Mouse (Mus musculus) stomach, embryonic 15.5 days (tissue): Measurements from ENCODE around the gene Pde8b. TPM values are rescaled to one million over a fixed set of nuclear protein-coding genes. Genes with fewer than 3 reads are reported as not detected.
"Not testable (repeated sequence)": the region's sequence is repeated elsewhere in the genome, so short reads cannot be mapped to it uniquely, and the experiment has no call there.

Experiments used
- ATAC-seq: fragments of 200-750 bp; cut with Nextera tagmentation; 2 replicates; pipeline ENCODE4 v1.8.0; 2017; ENCODE audit warnings: low read depth, moderate number of reproducible peaks, moderate TSS enrichment; ENCODE audit not compliant: insufficient read depth, low FRiP score
- H3K27ac ChIP-seq: fragments of 300-500 bp; sonication (generic); 2 replicates; pipeline ENCODE4 v1.5.1; 2015; ENCODE audit warnings: mild to moderate bottlenecking, inconsistent platforms
- H3K27me3 ChIP-seq: fragments of 300-500 bp; sonication (generic); replicated peaks from 2 replicates; pipeline ENCODE4 v1.6.1; 2015; ENCODE audit warnings: inconsistent platforms
- H3K36me3 ChIP-seq: fragments of 300-500 bp; sonication (generic); 2 replicates; pipeline ENCODE4 v1.6.1; 2015; ENCODE audit warnings: inconsistent platforms
- H3K4me1 ChIP-seq: fragments of 300-500 bp; sonication (generic); 2 replicates; pipeline ENCODE4 v1.6.1; 2015; ENCODE audit warnings: inconsistent platforms
- H3K4me2 ChIP-seq: fragments of 300-500 bp; sonication (generic); 2 replicates; pipeline ENCODE4 v1.6.1; 2015; ENCODE audit warnings: mild to moderate bottlenecking, inconsistent platforms
- H3K4me3 ChIP-seq: fragments of 300-500 bp; sonication (generic); replicated peaks from 2 replicates; pipeline ENCODE4 v1.5.1; 2015; ENCODE audit warnings: inconsistent platforms
- H3K9ac ChIP-seq: fragments of 300-500 bp; sonication (generic); 2 replicates; pipeline ENCODE4 v1.6.1; 2015; ENCODE audit warnings: inconsistent platforms
- H3K9me3 ChIP-seq: fragments of 300-500 bp; sonication (generic); 2 replicates; pipeline ENCODE4 v1.6.1; 2016; ENCODE audit warnings: inconsistent platforms
- WGBS: fragments of 180-500 bp; shearing (Covaris S2); methylation state at CpG from one replicate; pipeline ENCODE4 v1.1.7; 2015; 5-methylcytosine and 5-hydroxymethylcytosine counted together
- polyA plus RNA-seq: library from polyadenylated mRNA; unstranded; fragments of >200 nt; fragmentation: Nextera tagmentation; extraction: Ambion mirVana; gene quantifications from 2 replicates; pipeline ENCODE4 v1.2.1, GENCODE M21; 2015

Pde8b gene
- polyA plus RNA-seq, 1 experiment from 2014 or later: 7.4 TPM

DNA sequence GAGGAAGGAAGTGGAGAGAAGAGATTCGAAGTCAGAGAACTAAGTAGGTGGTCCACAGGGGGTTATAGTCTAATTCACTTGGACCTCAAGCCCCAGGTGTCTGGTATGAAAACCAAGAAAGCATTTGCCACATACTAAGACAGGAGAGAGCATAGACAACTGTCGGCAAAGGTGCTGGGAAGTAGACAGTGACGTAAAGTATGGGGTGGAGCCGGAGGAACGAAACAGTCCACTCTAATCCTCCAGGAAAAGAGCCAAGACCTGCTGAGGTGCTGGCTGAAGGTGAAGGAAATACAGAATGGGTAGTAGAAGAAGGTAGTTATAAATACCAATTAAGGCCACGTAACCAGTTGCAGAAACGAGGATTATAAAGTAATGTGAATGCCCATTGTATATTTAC is 42.8 kb downstream of the Pde8b start:
- 63% methylated on average over 7 of the region's 7 CpGs for WGBS

DNA sequence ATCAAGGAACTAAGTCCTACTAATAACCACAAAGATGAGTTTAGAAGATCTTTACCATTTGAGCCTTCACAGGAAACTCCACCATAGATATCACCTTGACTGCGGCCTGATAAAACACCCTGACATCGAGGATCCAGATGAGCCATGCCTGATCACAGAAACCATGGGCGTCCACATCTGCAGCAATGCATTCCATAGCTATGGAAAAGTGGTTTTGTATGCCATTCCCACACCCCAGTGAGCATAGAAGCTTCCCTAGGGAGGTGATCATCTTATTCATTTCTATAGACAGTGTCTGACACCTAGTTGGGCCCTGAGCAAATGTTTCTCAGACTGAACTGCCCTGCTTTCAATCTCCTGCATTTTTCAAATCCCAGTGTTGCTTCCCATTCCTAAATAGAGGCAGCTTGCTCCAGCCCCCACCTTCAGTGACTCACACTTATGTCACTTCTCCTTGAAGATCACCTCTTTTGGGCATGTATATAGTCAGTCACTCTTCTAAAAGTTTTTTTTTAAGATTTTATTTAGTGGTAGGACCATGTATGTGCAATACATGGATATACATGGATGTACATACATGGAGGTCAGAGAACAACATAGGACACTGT is 47.9 kb downstream of the Pde8b start:
- WGBS: 85% methylated on average over 3 of the region's 3 CpGs
- no peaks in the 10 kb centered on the region for H3K27me3 ChIP-seq
- no peak overlapping the region for H3K27ac ChIP-seq
- H3K4me1 ChIP-seq: no peaks in the 10 kb centered on the region
- H3K4me2 ChIP-seq: no peak overlapping the region
- no peaks in the 10 kb centered on the region for H3K36me3 ChIP-seq
- H3K9me3 ChIP-seq: no peaks in the 10 kb centered on the region
- H3K4me3 ChIP-seq: no peak overlapping the region
- no peak overlapping the region for H3K9ac ChIP-seq
- ATAC-seq: no peak

More for the DNA sequence above, 42.8 kb downstream of the Pde8b start:
- not testable (repeated sequence) for H3K27ac ChIP-seq, H3K4me3 ChIP-seq, H3K4me1 ChIP-seq, H3K36me3 ChIP-seq, ATAC-seq, H3K9me3 ChIP-seq, H3K27me3 ChIP-seq, H3K9ac ChIP-seq, H3K4me2 ChIP-seq

DNA sequence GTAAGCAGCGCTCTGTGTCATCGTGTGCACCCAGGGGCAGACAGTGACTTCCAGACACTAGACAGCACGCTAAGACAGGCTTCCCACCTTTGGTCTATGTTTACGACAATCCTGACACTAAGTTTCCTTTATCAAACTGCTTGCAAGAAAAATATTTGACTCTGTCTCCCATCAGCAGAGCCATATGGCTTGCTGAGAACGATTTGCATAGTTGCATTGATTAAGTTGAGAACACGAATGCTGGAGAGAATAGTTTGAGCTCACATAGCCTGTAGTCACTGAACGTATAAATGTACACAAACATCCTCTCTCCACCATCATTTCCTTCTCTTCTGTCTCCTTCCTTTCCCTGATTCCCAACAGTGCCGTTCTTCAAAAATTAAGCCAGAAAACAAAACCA is 49.3 kb downstream of the Pde8b start:
- Histone ChIP-seq H3K36me3 (no peaks in the 10 kb centered on the region), H3K4me1 (no peaks in the 10 kb centered on the region), H3K4me3 (no peak overlapping the region), H3K27me3 (no peaks in the 10 kb centered on the region), H3K9me3 (no peaks in the 10 kb centered on the region), H3K4me2 (no peak overlapping the region), H3K9ac (no peak overlapping the region), H3K27ac (no peak overlapping the region)
- 71% methylated on average over 8 of the region's 8 CpGs for WGBS
- ATAC-seq: no peak

DNA sequence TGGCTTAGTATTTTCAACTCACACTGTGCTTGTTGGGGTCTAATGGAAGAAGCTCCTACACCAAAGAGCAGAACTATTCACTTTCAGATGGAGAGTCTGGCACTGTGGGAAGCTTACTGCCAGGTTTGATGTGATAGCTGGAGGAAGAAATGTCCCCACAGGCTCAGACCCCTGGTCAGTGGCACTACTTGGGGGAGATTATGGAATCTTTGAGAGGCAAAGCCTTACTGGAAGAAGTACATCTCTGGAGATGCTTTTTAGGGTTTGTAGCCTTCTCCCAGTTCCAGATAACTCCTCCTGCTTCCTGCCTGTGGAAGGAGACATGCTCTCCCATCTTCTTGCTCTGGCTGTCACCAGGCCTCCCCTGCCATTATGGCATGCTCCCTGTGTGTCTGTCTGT is 50.1 kb downstream of the Pde8b start:
- Histone ChIP-seq H3K9ac (no peak overlapping the region), H3K27ac (no peak overlapping the region), H3K4me2 (no peak overlapping the region), H3K36me3 (no peaks in the 10 kb centered on the region), H3K27me3 (no peaks in the 10 kb centered on the region), H3K4me3 (no peak overlapping the region), H3K4me1 (no peaks in the 10 kb centered on the region), H3K9me3 (no peaks in the 10 kb centered on the region)
- no peak for ATAC-seq

DNA sequence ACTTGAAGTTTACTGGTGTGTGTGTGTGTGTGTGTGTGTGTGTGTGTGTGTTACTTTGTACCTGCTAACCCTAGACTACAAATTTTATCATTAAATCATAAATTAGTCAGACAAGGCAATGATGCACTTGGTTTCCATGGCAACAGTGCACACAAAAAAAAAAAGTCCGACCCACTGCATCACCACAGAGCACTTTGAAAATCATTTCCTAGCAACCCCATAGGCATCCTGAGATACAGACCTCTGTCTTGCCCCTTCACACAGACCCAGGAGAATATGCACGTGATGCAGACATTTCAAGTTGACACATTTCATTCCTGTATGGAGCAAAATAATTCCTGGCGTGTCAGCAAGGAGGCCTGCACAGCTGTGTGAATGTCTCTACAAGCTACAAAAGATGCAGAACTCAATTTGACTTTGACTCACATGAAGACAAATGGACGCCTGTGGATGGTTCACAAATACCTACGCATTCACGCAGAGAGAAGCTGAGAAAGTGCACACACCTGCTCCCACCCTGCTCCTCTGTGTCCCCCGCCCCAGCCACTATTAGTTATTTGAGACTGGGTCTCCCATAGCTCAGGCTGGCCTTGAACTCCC is 53.9 kb downstream of the Pde8b start:
- no peak overlapping the region for H3K4me3 ChIP-seq
- H3K36me3 ChIP-seq: no peaks in the 10 kb centered on the region
- no peak overlapping the region for H3K9ac ChIP-seq
- no peak overlapping the region for H3K4me2 ChIP-seq
- no peak overlapping the region for H3K27ac ChIP-seq
- ATAC-seq: no peak
- no peaks in the 10 kb centered on the region for H3K27me3 ChIP-seq
- H3K4me1 ChIP-seq: no peaks in the 10 kb centered on the region
- H3K9me3 ChIP-seq: no peaks in the 10 kb centered on the region
- WGBS: 67% methylated on average over 7 of the region's 7 CpGs

DNA sequence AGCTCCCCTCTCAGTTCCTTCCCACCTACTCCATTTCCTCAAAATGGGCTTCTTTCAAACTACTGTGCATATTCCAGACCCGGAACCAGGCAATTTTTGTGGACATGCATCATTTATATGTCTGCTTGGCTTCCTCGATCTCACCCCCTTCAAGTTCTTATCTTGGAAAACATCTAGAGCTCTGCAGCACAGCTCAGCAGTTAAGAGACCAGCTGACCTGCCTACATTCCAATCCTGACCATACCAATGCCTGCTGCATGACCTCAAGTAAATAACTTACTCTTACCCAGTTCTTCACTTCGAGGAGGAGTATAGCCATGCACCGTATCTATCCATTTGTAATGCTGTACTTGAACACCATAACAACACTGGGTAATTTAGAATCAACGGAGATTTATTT is 58.2 kb downstream of the Pde8b start:
- Histone ChIP-seq H3K27me3 (no peaks in the 10 kb centered on the region), H3K27ac (no peak overlapping the region), H3K36me3 (no peaks in the 10 kb centered on the region), H3K9ac (no peak overlapping the region), H3K4me2 (no peak overlapping the region), H3K9me3 (no peaks in the 10 kb centered on the region), H3K4me1 (no peaks in the 10 kb centered on the region), H3K4me3 (no peak overlapping the region)
- ATAC-seq: no peak
- 67% methylated on average over 5 of the region's 5 CpGs for WGBS

DNA sequence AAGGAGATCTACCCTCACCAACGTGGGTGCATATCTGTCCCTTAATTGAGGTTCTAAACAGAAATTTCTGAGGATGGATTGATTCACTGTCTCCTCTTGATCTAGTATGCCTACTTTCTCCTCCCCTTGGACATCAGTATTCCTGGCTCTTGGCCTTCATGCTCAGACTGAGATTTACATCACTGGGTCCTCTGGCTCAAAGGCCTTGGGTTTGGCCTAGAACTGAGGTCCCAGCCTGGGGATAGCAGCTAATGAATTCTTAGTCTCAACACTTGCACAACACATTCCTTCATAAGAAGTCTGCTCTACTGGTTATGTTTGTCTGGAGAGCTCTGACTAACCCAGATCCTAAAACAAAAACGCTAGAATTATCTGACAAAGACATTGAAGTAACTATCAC is 61.0 kb downstream of the Pde8b start:
- no peaks in the 10 kb centered on the region for H3K27me3 ChIP-seq
- WGBS: 82% methylated on average over 2 of the region's 2 CpGs
- no peak overlapping the region for H3K27ac ChIP-seq
- H3K4me1 ChIP-seq: no peaks in the 10 kb centered on the region
- H3K36me3 ChIP-seq: no peaks in the 10 kb centered on the region
- H3K4me2 ChIP-seq: no peak overlapping the region
- no peak for ATAC-seq
- no peak overlapping the region for H3K9ac ChIP-seq
- H3K4me3 ChIP-seq: no peak overlapping the region
- no peaks in the 10 kb centered on the region for H3K9me3 ChIP-seq

DNA sequence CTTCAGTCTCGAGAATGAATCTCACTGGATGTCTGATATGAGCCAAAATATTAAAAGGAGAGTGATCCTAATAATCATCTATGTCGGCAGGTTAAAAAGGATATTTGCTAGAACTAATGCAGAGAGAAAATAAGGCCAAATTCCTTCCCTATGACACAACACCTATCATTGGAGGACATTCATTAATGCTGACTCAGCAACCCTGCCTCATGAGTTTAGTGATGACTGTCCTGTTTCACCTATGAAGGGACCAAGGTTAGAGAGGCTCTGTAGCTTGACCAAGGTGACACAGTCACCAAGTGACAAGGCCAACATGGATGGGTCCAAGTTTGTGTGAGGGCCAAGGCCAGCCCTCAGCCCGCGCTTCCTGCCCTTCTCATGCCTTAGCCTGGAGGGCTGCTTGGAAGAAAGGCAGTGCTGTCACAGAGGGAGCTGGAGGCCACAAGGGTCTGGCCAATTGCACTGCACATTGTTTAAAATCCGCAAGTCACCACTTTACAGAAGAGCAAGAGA is 62.9 kb downstream of the Pde8b start:
- Histone ChIP-seq H3K27ac (no peak overlapping the region), H3K4me3 (no peak overlapping the region), H3K9ac (no peak overlapping the region), H3K4me2 (no peak overlapping the region), H3K36me3 (no peaks in the 10 kb centered on the region), H3K9me3 (no peaks in the 10 kb centered on the region), H3K4me1 (no peaks in the 10 kb centered on the region), H3K27me3 (no peaks in the 10 kb centered on the region)
- ATAC-seq: no peak
- WGBS: 79% methylated on average over 5 of the region's 5 CpGs

DNA sequence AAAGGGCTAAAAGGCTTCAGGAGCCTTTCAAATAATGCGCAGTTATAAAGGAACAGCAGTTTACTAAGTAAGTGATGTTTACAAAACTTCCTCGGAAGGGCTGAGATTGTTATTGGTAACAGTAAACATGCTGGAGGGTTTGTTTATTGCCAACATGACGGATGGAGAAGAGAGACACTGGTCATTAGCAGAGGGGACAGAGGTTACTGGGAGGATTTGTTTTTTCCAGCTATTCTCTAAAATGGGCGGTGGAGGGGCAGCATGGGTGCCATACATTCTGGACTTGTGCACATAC is 63.4 kb downstream of the Pde8b start:
- H3K9me3 ChIP-seq: no peaks in the 10 kb centered on the region
- no peaks in the 10 kb centered on the region for H3K36me3 ChIP-seq
- H3K4me1 ChIP-seq: no peaks in the 10 kb centered on the region
- 43% methylated on average over 4 of the region's 4 CpGs for WGBS
- no peak for ATAC-seq
- no peak overlapping the region for H3K27ac ChIP-seq
- H3K9ac ChIP-seq: no peak overlapping the region
- no peaks in the 10 kb centered on the region for H3K27me3 ChIP-seq
- H3K4me2 ChIP-seq: no peak overlapping the region
- no peak overlapping the region for H3K4me3 ChIP-seq

DNA sequence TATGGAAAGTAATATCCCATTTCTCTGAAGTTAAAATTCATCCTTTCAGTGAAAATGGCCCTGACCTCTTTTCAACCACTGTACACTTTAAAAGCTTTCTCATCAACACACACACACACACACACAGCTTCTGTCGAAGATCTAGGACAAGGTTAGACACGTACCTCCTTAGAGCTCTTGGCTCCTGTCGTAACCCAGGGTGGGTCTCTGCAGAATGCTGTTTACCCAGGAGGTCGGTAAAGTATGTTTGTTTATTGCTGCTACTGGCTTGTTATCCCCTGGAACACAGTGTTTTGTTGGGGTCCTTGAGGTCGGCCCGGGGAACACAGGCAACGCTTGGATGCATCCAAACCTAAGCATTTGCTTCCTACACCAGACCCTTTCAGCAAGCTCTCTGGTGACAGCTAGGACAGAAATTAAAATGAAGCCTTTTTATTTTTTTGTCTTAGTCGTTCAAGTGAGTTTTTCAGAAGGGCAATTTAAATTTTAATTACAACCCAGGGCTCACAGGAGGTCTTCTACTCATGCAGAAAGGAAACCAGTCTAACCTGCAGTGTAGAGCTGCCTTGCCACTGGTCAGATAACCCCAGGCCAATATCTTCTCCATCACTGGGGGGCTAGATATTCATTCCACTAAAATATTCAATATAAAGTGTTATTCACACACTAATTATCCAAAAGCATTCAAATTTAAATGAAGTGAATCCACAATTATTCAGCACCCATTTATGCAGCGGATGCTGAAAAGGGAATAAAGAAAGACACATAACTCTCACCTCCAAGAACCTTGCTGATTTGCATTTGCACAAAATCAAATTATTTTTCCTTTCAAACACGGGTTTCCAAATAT is 64.0 kb downstream of the Pde8b start:
- Histone ChIP-seq H3K4me3 (no peak overlapping the region), H3K36me3 (no peaks in the 10 kb centered on the region), H3K9me3 (no peaks in the 10 kb centered on the region), H3K4me2 (no peak overlapping the region), H3K27me3 (no peaks in the 10 kb centered on the region), H3K9ac (no peak overlapping the region), H3K27ac (no peak overlapping the region), H3K4me1 (no peaks in the 10 kb centered on the region)
- 32% methylated on average over 10 of the region's 10 CpGs for WGBS
- ATAC-seq: no peak

DNA sequence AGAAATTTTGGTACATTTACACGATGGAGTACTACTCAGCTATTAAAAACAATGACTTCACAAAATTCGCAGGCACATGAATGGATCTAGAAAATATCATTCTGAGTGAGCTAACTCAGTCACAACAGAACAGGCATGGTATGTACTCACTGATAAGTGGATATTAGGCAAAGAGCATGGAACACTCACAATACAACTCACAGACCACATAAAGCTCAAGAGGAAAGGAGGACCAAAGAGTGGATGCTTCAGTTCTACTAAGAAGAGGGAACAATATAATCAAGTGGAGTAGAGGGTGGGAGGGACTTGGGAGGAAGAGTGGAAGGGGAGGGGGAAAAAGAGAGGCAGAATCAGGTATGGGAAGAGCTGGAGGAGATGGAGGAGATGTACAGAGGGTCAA is 66.5 kb downstream of the Pde8b start:
- Histone ChIP-seq H3K27ac (no peak overlapping the region), H3K4me2 (no peak overlapping the region), H3K36me3 (no peaks in the 10 kb centered on the region), H3K27me3 (no peaks in the 10 kb centered on the region), H3K4me1 (no peaks in the 10 kb centered on the region), H3K9ac (no peak overlapping the region), H3K9me3 (no peaks in the 10 kb centered on the region), H3K4me3 (no peak overlapping the region)
- 91% methylated on average over 2 of the region's 2 CpGs for WGBS
- ATAC-seq: no peak

DNA sequence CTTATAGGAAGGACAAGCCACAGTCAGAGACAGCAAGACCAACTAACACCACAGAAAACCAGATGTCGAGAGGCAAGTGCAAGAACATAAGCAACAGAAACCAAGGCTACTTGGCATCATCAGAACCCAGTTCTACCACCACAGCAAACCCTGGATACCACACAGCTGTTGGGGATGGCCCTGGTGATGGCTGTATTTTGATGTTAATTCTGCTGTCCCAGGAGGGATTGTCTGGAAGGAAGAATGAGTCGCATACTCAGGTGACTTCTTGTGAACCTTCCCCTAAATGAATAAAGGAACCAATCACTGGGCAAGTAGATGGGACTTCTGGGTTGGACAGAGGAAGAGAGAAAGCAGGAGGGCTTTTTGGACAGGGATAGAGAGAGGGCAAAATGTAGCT is 69.9 kb downstream of the Pde8b start:
- ATAC-seq: no peak
- Histone ChIP-seq H3K27ac (no peak overlapping the region), H3K9me3 (no peaks in the 10 kb centered on the region), H3K4me2 (no peak overlapping the region), H3K9ac (no peak overlapping the region), H3K27me3 (no peaks in the 10 kb centered on the region), H3K36me3 (no peaks in the 10 kb centered on the region), H3K4me3 (no peak overlapping the region), H3K4me1 (no peaks in the 10 kb centered on the region)
- WGBS: 88% methylated on average over 2 of the region's 2 CpGs
